Mouse (Mus musculus): Measurements from ENCODE around the gene Hoxc6.

Hoxc6 gene

GRCm38 (mm10) chr15:102997939-102998355 is at the start of gene Hoxc6:
TSS of gene Hoxc6 (plus strand) at chr15:102998257.
- no peak for DNase-seq (ENCODE audit: low spot score)

- DNase-seq (ENCODE audit: low spot score), result no peak
Observed at GRCm38 (mm10) chr15:102948842-102949241, 49.2 kb upstream of the Hoxc6 start.

GRCm38 (mm10) chr15:102949696-102950095 is 48.4 kb upstream of the Hoxc6 start:
- DNase-seq (ENCODE audit: low spot score), result no peak

- no peak for DNase-seq (ENCODE audit: low spot score)
Observed at GRCm38 (mm10) chr15:102950877-102951276, 47.2 kb upstream of the Hoxc6 start.

GRCm38 (mm10) chr15:102953561-102953960 is 44.5 kb upstream of the Hoxc6 start:
- DNase-seq (ENCODE audit: low spot score), result no peak

GRCm38 (mm10) chr15:102954192-102955006 is 43.7 kb upstream of the Hoxc6 start, which contains the start of gene Hoxc11:
TSS of gene Hoxc11 (plus strand) at chr15:102954427.
- DNase-seq (ENCODE audit: low spot score), result no peak

GRCm38 (mm10) chr15:102955007-102955382 is 43.1 kb upstream of the Hoxc6 start:
- DNase-seq (ENCODE audit: low spot score), result no peak

- no peak for DNase-seq (ENCODE audit: low spot score)
Observed at GRCm38 (mm10) chr15:102955833-102956640, 42.0 kb upstream of the Hoxc6 start.

- no peak for DNase-seq (ENCODE audit: low spot score)
Observed at GRCm38 (mm10) chr15:102956906-102957305, 41.2 kb upstream of the Hoxc6 start.

- no peak for DNase-seq (ENCODE audit: low spot score)
Observed at GRCm38 (mm10) chr15:102959663-102960191, 38.3 kb upstream of the Hoxc6 start.

- DNase-seq (ENCODE audit: low spot score), result no peak
Observed at GRCm38 (mm10) chr15:102961728-102962127, 36.3 kb upstream of the Hoxc6 start.

- DNase-seq (ENCODE audit: low spot score), result no peak
Observed at GRCm38 (mm10) chr15:102962492-102962891, 35.6 kb upstream of the Hoxc6 start.

- no peak for DNase-seq (ENCODE audit: low spot score)
Observed at GRCm38 (mm10) chr15:102963259-102963658, 34.8 kb upstream of the Hoxc6 start.

- no peak for DNase-seq (ENCODE audit: low spot score)
Observed at GRCm38 (mm10) chr15:102963671-102964640, 34.1 kb upstream of the Hoxc6 start.

- no peak for DNase-seq (ENCODE audit: low spot score)
Observed at GRCm38 (mm10) chr15:102965003-102965891, 32.8 kb upstream of the Hoxc6 start.

GRCm38 (mm10) chr15:102965892-102966775 is 31.9 kb upstream of the Hoxc6 start:
- no peak for DNase-seq (ENCODE audit: low spot score)

- DNase-seq (ENCODE audit: low spot score), result no peak
Observed at GRCm38 (mm10) chr15:102966776-102967311, 31.2 kb upstream of the Hoxc6 start, which contains the start of gene Hoxc10. TSS of gene Hoxc10 (plus strand) at chr15:102966796.

- no peak for DNase-seq (ENCODE audit: low spot score)
Observed at GRCm38 (mm10) chr15:102967312-102967510, 30.8 kb upstream of the Hoxc6 start, which contains the start of gene Hoxc5. TSS of gene Hoxc5 (plus strand) at chr15:102967443.
